Mouse (Mus musculus) E14TG2a.4 (cell line): ENCODE measurements around the gene Serinc5.

Experiments used
- CTCF ChIP-seq: conservative IDR thresholded peaks from 2 replicates; pipeline ENCODE4 v1.5.1; 2014; ENCODE audit warnings: low read length
- NANOG ChIP-seq: IDR thresholded peaks from 2 replicates; pipeline ENCODE4 v1.6.1; 2014; ENCODE audit warnings: borderline replicate concordance, low read length, mixed read lengths
- POU5F1 ChIP-seq: IDR thresholded peaks from 2 replicates; pipeline ENCODE4 v1.6.1; 2014; ENCODE audit warnings: low read length, borderline replicate concordance

DNA sequence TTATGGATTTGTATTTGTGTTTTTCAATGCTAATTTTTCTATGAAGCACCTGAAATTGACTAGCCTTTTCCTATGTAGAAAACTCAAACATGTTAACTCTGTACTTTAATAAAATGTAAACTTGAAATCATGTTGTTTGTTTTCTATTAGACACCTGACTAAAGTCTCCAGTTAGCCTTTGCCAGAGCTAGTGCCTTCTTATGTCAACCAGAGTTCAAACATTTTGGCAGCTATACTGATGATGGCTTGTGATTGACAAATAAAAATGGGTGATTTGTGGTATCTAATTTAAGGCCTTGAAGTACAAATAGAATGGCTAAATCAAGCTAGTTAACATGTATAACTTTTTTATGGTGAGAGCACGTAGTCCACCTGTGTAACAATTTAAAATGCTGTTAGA, 100.9 kb downstream of the Serinc5 start:
- TF ChIP-seq CTCF = no peak
- no peak for TF ChIP-seq NANOG
- TF ChIP-seq POU5F1 = no peak
